In the genomic region with DNA sequence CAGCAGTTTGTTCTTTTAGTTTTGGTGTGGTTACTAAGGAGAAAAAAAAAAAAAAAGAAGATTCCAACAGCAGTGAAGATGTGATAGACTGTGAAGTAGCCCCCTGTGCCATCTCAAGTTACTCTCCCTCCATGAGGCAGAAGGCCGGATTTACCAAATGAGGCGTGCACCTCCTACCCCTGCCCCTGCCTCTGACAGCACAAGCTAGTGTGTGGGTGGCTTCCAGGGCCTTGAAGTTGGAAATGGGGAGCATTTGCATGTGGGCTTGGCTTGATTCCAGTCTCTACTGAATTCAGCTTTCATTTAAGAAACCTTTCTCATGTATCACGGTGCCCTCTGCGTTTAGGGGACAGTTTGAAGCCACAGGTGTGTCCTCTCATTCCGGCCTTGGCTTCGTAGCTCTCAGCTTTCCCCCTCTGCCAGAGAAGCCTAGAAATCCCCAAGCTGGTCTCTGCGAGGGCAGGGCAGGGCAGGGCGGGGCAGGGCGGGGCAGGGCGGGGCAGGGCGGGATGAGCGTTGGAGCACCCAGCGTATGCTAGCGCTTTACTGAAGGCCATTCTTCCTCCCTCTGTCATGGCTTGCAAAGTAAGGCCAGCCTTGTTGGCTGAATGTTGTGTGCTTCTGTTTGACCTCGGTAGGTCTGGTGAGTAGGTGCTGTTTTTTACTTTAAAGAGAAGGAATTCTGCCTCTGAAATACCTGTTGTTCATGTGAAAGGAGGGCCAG, we compare ENCODE assay signal across 9 mouse cellular contexts. TPM values are rescaled to one million over a fixed set of nuclear protein-coding genes. Genes with fewer than 3 reads are reported as not detected.
DNase-seq lines count a peak whose midpoint lies in the region; ATAC-seq and TF ChIP-seq lines count a peak whose summit lies in the region.
"Had no signal": no experiment of that assay in that cellular context is flagged by ENCODE, and none has a peak within 500 bp of the region (broad histone marks: within the 10 kb centered on the region; RNA-seq: fewer than 3 reads in every experiment).

No protein-coding gene starts in this region.

- no peak for TF ChIP-seq CTCF in ES-Bruce4 (IDR thresholded peaks at IDR 0.05; ENCODE audit: low read depth, low read length)

- no peaks in the 10 kb centered on the region for H3K9me3 ChIP-seq in hindbrain, embryonic 11.5 days (ENCODE audit: control insufficient read depth, low read length)
- no peaks in the 10 kb centered on the region for H3K9me3 ChIP-seq in hindbrain, embryonic 13.5 days
- H3K9me3 ChIP-seq in ES-Bruce4 (replicated peaks; ENCODE audit: control insufficient read depth, insufficient read depth, low read length, poor library complexity, severe bottlenecking), result peaks cover 12% of the 10 kb centered on the region; the same call in 1 of the 2 replicates
- no peaks in the 10 kb centered on the region for H3K9me3 ChIP-seq in embryonic facial prominence, embryonic 10.5 days
- H3K9me3 ChIP-seq in limb, embryonic 14.5 days (ENCODE audit: control insufficient read depth, low read length), result no peaks in the 10 kb centered on the region

- no peak for TF ChIP-seq POLR2A in ES-Bruce4 (IDR thresholded peaks at IDR 0.05; ENCODE audit: insufficient read depth, low read length)
- no peak for TF ChIP-seq POLR2A in limb, embryonic 14.5 days (IDR thresholded peaks at IDR 0.05; ENCODE audit: borderline replicate concordance, extremely low read depth, insufficient read depth, insufficient read length)

- H3K4me3 ChIP-seq in hindbrain, embryonic 11.5 days (ENCODE audit: low read depth, low read length), result no peak overlapping the region
- no peak overlapping the region for H3K4me3 ChIP-seq in hindbrain, embryonic 13.5 days
- peak overlapping the region; percentile 24 for H3K4me3 ChIP-seq in ES-Bruce4 (ENCODE audit: low read depth, low read length)
- no peak overlapping the region for H3K4me3 ChIP-seq in embryonic facial prominence, embryonic 10.5 days
- no peak overlapping the region for H3K4me3 ChIP-seq in limb, embryonic 14.5 days (replicated peaks; ENCODE audit: low read length)

- H3K9ac ChIP-seq in hindbrain, embryonic 11.5 days (ENCODE audit: low read depth, low read length), result no peak overlapping the region
- H3K9ac ChIP-seq in hindbrain, embryonic 13.5 days, result no peak overlapping the region
- H3K9ac ChIP-seq in ES-Bruce4 (ENCODE audit: low read depth, poor library complexity, severe bottlenecking), result no peak overlapping the region
- H3K9ac ChIP-seq in limb, embryonic 14.5 days (ENCODE audit: low read depth, low read length, severe bottlenecking), result no peak overlapping the region

- 0 out of 2 replicates have a peak, but pooled peaks cover 2% of the 10 kb centered on the region for H3K4me1 ChIP-seq in hindbrain, embryonic 11.5 days (replicated peaks; ENCODE audit: control insufficient read depth, insufficient read depth, low read length)
- H3K4me1 ChIP-seq in hindbrain, embryonic 13.5 days (replicated peaks), result peaks cover 20% of the 10 kb centered on the region
- peaks cover 12% of the 10 kb centered on the region for H3K4me1 ChIP-seq in ES-Bruce4 (ENCODE audit: control insufficient read depth, insufficient read depth, low read length)
- peaks cover 35% of the 10 kb centered on the region for H3K4me1 ChIP-seq in embryonic facial prominence, embryonic 10.5 days
- H3K4me1 ChIP-seq in limb, embryonic 14.5 days (ENCODE audit: control insufficient read depth, insufficient read depth, low read length), result peaks cover 25% of the 10 kb centered on the region

- H3K27me3 ChIP-seq in hindbrain, embryonic 11.5 days (ENCODE audit: control insufficient read depth, insufficient read depth, low read length), result no peaks in the 10 kb centered on the region
- H3K27me3 ChIP-seq in hindbrain, embryonic 13.5 days, result no peaks in the 10 kb centered on the region
- H3K27me3 ChIP-seq in ES-Bruce4 (ENCODE audit: control insufficient read depth, insufficient read depth, low read length, poor library complexity, severe bottlenecking), result no peaks in the 10 kb centered on the region
- H3K27me3 ChIP-seq in embryonic facial prominence, embryonic 10.5 days (replicated peaks; ENCODE audit: low read depth, poor library complexity, severe bottlenecking), result no peaks in the 10 kb centered on the region
- no peaks in the 10 kb centered on the region for H3K27me3 ChIP-seq in limb, embryonic 14.5 days (ENCODE audit: control insufficient read depth, insufficient read depth, low read length)
- H3K27me3 ChIP-seq: Patski had no signal

- ATAC-seq in hindbrain, embryonic 11.5 days (ENCODE audit: low FRiP score), result 0 out of 2 replicates have a peak, but pooled peaks have one; percentile 41
- no peak for ATAC-seq in hindbrain, embryonic 13.5 days (ENCODE audit: low FRiP score)
- no peak; the same call in 1 of the 2 replicates for ATAC-seq in limb, embryonic 14.5 days (ENCODE audit: low FRiP score, low read depth)
- ATAC-seq: Patski had no signal

- DNase-seq in hindbrain, embryonic 11.5 days (ENCODE audit: low spot score), result no peak
- peak; percentile 24 for DNase-seq in embryonic facial prominence, embryonic 10.5 days (ENCODE audit: low spot score)
- DNase-seq in limb, embryonic 14.5 days (ENCODE audit: low spot score), result peak; percentile 13
- no peak for DNase-seq in urinary bladder, postnatal 36 days (ENCODE audit: low spot score in 2 of 2)
- DNase-seq in cerebellum, adult 11-12 months, result no peak
- no peak for DNase-seq in MN1 (ENCODE audit: low spot score)

- TF ChIP-seq EP300 in ES-Bruce4 (IDR thresholded peaks at IDR 0.05; ENCODE audit: insufficient read depth, low read depth, low read length), result peak; percentile 82

- no peak overlapping the region for H3K27ac ChIP-seq in hindbrain, embryonic 11.5 days (ENCODE audit: low read depth, low read length)
- no peak overlapping the region for H3K27ac ChIP-seq in hindbrain, embryonic 13.5 days
- peak overlapping the region; percentile 94 for H3K27ac ChIP-seq in ES-Bruce4 (ENCODE audit: insufficient read depth, low read length)
- H3K27ac ChIP-seq in embryonic facial prominence, embryonic 10.5 days (replicated peaks), result no peak overlapping the region
- no peak overlapping the region for H3K27ac ChIP-seq in limb, embryonic 14.5 days (replicated peaks; ENCODE audit: low read depth, low read length)

- no peak overlapping the region for H3K4me2 ChIP-seq in hindbrain, embryonic 11.5 days (replicated peaks; ENCODE audit: low read depth, low read length)
- no peak overlapping the region for H3K4me2 ChIP-seq in hindbrain, embryonic 13.5 days
- no peak overlapping the region for H3K4me2 ChIP-seq in limb, embryonic 14.5 days (replicated peaks; ENCODE audit: low read depth, low read length, severe bottlenecking)

- 23% methylated on average over 15 of the region's 15 CpGs for WGBS in hindbrain, embryonic 11.5 days
- 23% methylated on average over 12 of the region's 15 CpGs for WGBS in hindbrain, embryonic 13.5 days
- WGBS in embryonic facial prominence, embryonic 10.5 days, result 24% methylated on average over 15 of the region's 15 CpGs
- 31% methylated on average over 15 of the region's 15 CpGs for WGBS in limb, embryonic 14.5 days

- no peaks in the 10 kb centered on the region for H3K36me3 ChIP-seq in hindbrain, embryonic 11.5 days (ENCODE audit: control insufficient read depth, insufficient read depth, low read length)
- no peaks in the 10 kb centered on the region for H3K36me3 ChIP-seq in hindbrain, embryonic 13.5 days
- no peaks in the 10 kb centered on the region for H3K36me3 ChIP-seq in ES-Bruce4 (ENCODE audit: control insufficient read depth, insufficient read depth, low read length, poor library complexity, severe bottlenecking)
- 0 out of 2 replicates have a peak, but pooled peaks cover under 1% of the 10 kb centered on the region for H3K36me3 ChIP-seq in embryonic facial prominence, embryonic 10.5 days (replicated peaks)
- no peaks in the 10 kb centered on the region for H3K36me3 ChIP-seq in limb, embryonic 14.5 days (ENCODE audit: control insufficient read depth, insufficient read depth, low read length)

RNA-seq across cellular contexts. Expression of gene Arl15, which starts 21.6 kb away (rescaled TPM):
- 13.8 and 19.0 TPM in 2 replicates for polyA plus RNA-seq in hindbrain, embryonic 11.5 days (2014; fragmentation: Nextera tagmentation; extraction: Ambion mirVana)
- polyA plus RNA-seq in hindbrain, embryonic 13.5 days (2015; fragmentation: Nextera tagmentation; extraction: Ambion mirVana), result 17.1 and 17.3 TPM in 2 replicates
- polyA plus RNA-seq in ES-Bruce4 (2011; ENCODE audit: insufficient read depth, insufficient read length, low read depth, missing spikeins), result 53.3 and 57.0 TPM in 2 replicates
- polyA plus RNA-seq in embryonic facial prominence, embryonic 10.5 days (2016; fragmentation: Nextera tagmentation; extraction: Ambion mirVana), result 9.8 and 11.1 TPM in 2 replicates
- 9.9 and 10.1 TPM in 2 replicates for polyA plus RNA-seq in limb, embryonic 14.5 days (2012; rRNA removed)
- 10.7 and 11.9 TPM in 2 replicates for polyA plus RNA-seq in limb, embryonic 14.5 days (2014; fragmentation: Nextera tagmentation; extraction: Ambion mirVana)

Comparison
In these comparisons a context has a peak if more than half of its experiments do, and no peak if none do; other contexts are left out.
1. DNase-seq: peak in embryonic facial prominence, embryonic 10.5 days (single experiment) and limb, embryonic 14.5 days (single experiment); none in hindbrain, embryonic 11.5 days (single experiment), urinary bladder, postnatal 36 days (0 of 2), cerebellum, adult 11-12 months (single experiment) and MN1 (single experiment).